Mouse (Mus musculus) C2C12 (cell line): ENCODE measurements around the gene Gm20388.

Experiments
- CTCF ChIP-seq: IDR thresholded peaks from one replicate; pipeline ENCODE4 v1.5.1; 2011; ENCODE audit not compliant: control insufficient read depth, insufficient read depth, insufficient read length
- MAX ChIP-seq: IDR thresholded peaks from one replicate; pipeline ENCODE4 v1.6.1; 2011; ENCODE audit warnings: mild to moderate bottlenecking, control low read depth

GRCm38 (mm10) chr8:122849152-122849910 is 2938.7 kb downstream of the Gm20388 start:
- no peak for TF ChIP-seq CTCF
- no peak for TF ChIP-seq MAX
